Mouse (Mus musculus) layer of hippocampus, adult 18-20 months (tissue): Measurements from ENCODE around the gene Ugt1a10. TPM values are rescaled to one million over a fixed set of nuclear protein-coding genes. Genes with fewer than 3 reads are reported as not detected.
"Not testable (repeated sequence)": the region's sequence is repeated elsewhere in the genome, so short reads cannot be mapped to it uniquely, and the experiment has no call there.

Source experiments
- DNase-seq, 2 experiments: peaks; one replicate each; pipeline ENCODE4 v3.0.0; 2022; ENCODE audit warnings: low spot score in 2 of 2
- long read RNA-seq: library from polyadenylated mRNA; stranded (forward); transcript quantifications from one replicate; pipeline ENCODE4 v2.0.0, GENCODE M21; 2021
- total RNA-seq, 2 experiments: library from RNA; stranded (reverse); gene quantifications; 2 replicates each; pipeline ENCODE4 v1.2.3; 2021

The Ugt1a10 gene
- total RNA-seq, result not detected
- long read RNA-seq, result 0 reads

GRCm38 (mm10) chr1:88055088-88055487 lies at the start of gene Ugt1a10:
Gene Ugt1a10 (plus strand): TSS chr1:88055388.
- DNase-seq, result no peak

DNA sequence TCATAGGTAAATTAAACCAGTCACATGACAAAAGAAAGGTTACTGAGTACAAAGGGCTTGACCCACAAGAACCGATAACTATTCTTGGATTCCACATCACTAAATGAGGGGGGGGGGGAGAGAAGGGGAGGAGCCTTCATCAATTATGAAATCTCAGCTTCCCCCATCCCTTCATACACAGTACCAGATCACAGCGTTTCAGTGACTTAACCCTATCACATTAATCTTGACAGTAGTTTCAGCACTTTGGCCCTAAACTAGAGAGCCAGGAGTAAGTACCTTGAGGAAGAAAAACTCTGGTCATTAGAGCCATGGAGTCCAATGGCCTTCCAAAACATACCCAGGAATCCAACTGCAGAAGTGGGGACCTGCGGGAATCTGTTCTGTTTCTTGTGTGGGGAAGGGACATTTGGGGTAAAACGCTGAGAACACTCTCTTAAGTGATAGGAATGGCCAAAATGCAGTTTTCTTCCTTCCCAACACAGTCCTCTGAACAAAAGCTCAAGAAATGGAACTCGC lies 47.4 kb upstream of the Ugt1a10 start:
- DNase-seq, result no peak

DNA sequence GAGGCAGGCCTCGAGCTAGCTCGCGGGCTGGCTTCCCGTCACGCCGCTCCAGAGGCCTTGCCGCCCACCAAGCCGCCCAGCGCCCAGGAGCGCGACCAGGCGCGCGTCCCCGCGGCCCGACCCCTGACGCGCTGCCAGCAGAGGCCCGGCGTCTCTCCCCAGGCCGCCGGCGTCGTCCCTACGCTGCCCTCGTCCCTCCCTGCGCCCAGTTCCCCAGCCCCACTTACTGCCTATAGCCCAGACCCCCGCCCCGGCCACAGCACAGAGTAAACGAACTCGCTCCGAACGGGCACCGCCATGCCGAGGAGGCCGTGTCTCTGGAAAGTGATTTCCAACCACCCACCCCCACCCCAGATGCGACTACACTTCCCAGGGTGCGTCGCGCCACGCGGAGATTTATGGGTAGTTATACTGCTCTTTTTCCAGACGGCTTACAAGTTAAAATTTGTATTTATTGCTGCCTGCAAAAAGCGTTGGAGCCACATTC lies 46.9 kb upstream of the Ugt1a10 start, which contains the start of gene Usp40:
Usp40 (minus strand) TSS at position 341 of the 487 bp plus-strand sequence.
- peak; percentile 68 to 86 for DNase-seq

DNA sequence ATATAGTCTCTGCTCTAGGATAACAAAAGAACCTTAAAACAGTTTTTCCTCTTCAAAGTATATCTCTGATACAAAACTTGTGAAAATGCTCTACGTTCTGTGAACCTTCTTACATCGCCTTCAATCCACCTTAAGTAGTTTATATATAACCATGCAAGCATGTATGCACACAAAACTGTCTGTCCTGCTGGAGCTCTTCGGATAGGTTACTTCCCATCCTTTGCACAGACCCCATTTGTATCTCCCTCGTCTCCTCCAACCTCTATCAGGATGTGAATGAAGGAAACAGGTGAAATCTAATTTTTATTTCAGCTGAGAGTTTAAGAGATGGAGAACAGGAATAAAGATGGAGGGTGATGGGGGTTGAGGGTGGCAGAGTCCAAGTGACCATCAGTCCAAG lies 46.5 kb upstream of the Ugt1a10 start:
- no peak for DNase-seq

DNA sequence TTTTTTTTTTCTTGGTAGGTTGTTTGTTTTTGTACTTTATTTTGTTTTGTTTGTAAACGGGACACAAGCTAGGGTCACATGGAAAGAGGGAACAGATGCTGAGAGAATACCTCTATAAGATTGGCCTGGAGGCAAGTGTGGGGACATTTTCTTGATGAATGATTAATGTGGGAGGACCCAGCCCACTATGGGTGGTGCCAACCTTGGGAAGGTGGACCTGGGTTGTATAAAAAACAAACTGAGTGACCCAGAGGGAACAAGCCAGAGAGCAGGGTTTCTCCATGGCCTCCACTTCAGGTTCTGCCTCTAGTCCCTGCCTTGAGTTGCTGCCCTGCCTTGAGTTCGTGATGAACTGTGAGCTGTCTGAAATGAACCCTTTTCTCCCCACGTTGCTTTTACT lies 45.7 kb upstream of the Ugt1a10 start:
- DNase-seq, result no peak

DNA sequence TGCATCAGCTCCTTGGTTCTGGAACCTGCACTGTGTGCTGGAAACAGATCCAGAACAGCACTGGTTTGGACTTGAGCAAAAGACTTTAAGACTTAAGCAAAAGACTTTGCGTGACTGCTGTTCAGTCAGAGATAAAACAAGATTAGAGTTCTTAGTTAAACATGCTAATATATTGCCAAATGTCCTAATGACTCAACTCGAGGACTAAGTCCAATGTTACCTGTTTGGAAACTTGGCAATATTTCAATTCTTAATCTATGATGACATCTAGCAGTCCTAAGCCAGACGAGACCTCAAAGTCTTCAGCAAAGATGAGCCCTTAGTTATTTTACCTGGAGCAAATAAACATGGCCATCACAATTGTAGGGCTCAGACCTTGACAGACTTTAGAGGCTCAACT lies 41.5 kb upstream of the Ugt1a10 start:
- no peak for DNase-seq

DNA sequence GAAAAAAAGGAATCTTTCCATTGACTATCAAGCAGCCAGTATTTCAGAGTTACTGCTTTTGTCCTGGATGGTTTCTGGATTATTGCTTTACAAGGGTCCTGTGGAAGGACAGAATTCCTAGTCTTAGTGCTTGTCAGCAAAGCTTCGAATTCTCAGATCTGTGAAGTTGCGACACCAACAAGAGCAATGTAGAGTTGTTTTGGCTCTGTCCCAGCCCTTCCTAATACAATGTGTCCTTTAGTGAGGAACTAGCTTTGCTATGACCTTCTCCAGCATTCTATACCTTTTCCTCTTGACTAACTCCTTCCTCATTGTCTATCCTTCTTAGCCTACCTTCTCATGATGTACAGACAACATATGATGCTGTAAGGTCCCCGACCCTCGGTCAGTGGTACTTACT lies 41.0 kb upstream of the Ugt1a10 start:
- DNase-seq, result no peak

DNA sequence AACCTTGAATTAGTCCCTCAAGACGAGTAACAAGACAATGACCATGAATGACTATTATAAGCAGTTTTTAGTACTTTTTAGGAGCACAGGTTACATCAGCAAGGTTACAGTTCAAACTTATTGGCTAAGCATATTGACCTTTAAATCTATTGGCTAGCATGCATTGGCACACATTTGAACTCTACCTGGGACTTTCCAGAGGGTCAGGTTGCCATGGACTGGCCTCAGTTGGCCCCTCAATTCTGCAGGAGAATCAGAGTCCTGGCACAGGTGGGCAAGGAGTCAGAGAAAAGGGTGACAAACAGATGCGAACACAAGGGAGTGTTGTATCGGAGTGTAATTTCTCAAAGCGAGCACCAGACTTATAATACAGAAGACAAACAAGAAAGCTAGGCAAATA lies 40.5 kb upstream of the Ugt1a10 start:
- DNase-seq, result no peak

- DNase-seq, result no peak
Measured at GRCm38 (mm10) chr1:88015371-88015770, 39.8 kb upstream of the Ugt1a10 start.

DNA sequence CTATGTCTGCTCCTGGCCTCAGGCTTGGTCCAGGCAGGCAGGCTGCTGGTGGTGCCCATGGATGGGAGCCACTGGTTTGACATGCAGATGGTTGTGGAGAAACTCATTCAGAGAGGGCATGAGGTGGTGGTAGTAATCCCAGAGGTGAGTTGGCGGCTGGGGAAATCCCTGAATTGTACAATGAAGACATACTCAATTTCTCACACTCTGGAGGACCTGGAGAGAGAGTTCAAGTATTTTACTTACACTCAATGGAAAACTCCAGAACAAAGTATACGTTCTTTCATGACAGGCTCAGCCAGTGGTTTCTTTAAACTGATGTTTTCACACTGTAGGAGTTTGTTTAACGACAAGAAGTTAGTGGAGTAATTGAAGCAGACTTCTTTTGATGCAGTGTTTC lies 29.9 kb upstream of the Ugt1a10 start:
- DNase-seq, result not testable (repeated sequence)

DNA sequence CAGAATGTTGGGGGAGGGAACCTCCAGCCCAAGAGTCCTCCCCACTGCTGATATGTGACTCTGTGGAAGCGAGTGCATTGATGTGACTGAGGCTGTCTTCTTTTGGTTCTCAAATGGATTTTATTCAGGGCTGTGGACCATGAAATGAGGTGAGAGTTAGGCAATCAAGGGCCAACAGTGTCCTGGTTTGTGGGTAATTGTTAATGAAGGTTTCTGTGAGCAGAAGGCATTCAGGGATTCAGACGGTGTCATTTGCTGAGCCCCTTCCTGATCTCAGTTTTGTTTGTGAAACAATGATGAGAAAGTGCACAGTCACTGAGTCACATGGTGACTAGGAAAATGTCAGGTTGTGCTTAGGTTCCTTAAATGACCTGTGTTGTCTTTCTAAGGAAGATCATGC lies 12.1 kb upstream of the Ugt1a10 start:
- not testable (repeated sequence) for DNase-seq

DNA sequence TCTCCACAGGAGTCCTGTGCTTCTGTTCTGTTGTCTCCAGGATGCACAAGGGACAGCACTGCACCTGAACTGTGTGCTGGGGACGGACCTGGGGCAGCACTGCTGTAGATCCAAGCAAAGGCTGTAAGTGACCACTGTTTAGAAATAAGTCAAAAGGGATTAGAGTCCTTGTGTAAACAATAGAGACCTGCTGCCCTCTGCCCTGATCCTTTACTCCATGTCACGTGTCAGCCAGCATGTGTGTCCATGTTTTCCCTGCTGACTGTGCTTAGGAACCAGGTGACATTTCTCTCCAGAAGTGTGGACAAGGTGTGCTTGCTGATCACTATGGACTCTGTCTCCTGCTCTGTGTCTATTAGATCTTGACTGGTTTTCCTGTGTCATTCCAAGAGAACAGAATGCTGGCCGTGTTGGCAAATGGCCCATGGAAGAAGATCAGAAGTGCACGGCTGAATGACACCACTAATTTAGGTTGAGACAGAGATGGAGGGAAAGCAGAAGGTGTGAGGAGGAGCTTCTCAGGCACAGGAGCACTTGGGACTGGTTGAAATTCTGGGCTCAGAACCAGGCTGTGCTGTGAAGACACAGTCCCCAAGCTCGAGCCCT lies 10.3 kb upstream of the Ugt1a10 start:
- not testable (repeated sequence) for DNase-seq

GRCm38 (mm10) chr1:88047408-88047807 lies 7.8 kb upstream of the Ugt1a10 start:
- not testable (repeated sequence) for DNase-seq

- not testable (repeated sequence) for DNase-seq
Measured at GRCm38 (mm10) chr1:88066472-88067102, 11.4 kb downstream of the Ugt1a10 start.

- DNase-seq, result no peak
Measured at GRCm38 (mm10) chr1:88070495-88070894, 15.3 kb downstream of the Ugt1a10 start, which contains the start of gene Ugt1a9. Gene Ugt1a9 (plus strand): TSS chr1:88070800.

DNA sequence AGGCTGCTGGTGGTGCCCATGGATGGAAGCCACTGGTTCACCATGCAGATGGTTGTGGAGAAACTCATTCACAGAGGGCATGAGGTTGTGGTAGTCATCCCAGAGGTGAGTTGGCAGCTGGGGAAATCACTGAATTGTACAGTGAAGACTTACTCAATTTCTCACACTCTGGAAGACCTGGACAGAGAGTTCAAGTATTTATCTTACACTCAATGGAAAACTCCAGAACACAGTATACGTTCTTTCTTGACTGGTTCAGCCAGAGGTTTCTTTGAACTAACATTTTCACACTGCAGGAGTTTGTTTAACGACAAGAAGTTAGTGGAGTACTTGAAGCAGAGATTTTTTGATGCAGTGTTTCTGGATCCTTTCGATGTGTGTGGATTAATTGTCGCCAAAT lies 15.7 kb downstream of the Ugt1a10 start:
- DNase-seq, result no peak

GRCm38 (mm10) chr1:88074471-88074870 lies 19.3 kb downstream of the Ugt1a10 start:
- no peak for DNase-seq

- DNase-seq, result no peak
Measured at GRCm38 (mm10) chr1:88077128-88077527, 21.9 kb downstream of the Ugt1a10 start.

DNA sequence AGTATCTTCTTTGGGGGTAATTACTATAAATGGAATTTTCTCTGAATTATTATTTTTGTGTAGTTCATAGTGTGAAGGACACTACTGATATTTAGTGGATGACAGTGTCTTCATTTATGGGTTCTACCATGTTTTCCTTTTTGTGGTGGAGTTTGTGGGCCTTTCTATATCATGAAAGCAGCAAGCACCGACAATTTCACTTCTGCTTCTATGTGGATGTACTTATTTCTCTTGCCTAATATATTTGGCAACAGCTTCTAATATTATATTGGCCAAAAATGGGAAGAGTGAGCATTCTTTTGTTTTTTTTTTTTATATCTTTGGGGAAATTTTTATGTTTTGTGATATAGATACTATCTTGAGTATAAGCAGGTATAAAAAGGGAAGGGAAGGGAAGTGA lies 26.5 kb downstream of the Ugt1a10 start:
- DNase-seq, result no peak

- DNase-seq, result no peak
Measured at GRCm38 (mm10) chr1:88086125-88086524, 30.9 kb downstream of the Ugt1a10 start.

DNA sequence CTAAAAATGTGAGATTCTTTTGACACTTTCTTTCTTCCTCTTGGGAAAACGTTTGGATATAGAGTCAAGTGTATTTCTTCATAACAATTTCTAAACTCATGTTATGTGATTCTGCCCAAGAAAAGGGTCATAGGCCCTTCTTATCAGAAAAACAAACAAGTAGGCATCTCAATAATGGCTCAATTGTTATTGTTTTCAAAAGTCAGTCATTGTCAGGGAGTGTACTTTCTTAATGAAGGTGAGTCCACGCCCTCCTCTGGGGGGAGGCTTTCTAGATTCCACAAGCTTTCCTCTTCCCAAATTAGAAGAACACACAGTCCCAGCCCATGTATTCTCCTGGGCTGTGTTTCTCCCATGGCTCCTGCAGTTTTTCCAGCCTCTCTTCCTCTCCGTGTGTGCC lies 32.3 kb downstream of the Ugt1a10 start, which contains the start of gene Ugt1a8:
Ugt1a8 (plus strand) TSS at position 301 of the 400 bp plus-strand sequence.
- no peak for DNase-seq

DNA sequence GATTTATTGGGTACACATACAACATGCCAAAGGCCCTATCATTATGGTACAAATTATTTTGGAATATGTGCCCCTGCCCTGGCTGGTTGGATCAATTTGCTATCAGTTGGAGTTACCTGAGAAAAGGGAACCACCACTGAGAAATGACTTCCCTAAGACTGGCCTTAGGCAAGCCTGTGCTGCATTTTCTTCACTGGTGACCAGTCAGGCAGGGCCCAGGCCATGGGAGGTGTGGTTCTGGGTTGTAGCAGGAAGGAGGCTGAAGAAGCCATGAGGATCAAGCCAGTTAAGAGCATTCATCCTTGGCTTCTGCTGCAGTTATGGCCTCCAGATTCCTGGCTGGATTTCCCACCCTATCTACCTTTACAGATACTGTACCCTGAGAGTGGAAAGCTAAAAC lies 37.2 kb downstream of the Ugt1a10 start:
- no peak for DNase-seq
